Mouse (Mus musculus) brain, embryonic 14.5 days (tissue): ENCODE data around the gene Cks2.

Experiments
- CTCF ChIP-seq: fragments of 200-500 bp; IDR thresholded peaks from 2 replicates; pipeline ENCODE4 v1.5.1; 2012; ENCODE audit warnings: inconsistent platforms, mild to moderate bottlenecking, moderate library complexity, borderline replicate concordance; ENCODE audit not compliant: insufficient read depth, insufficient read length; ENCODE audit errors: extremely low read depth
- POLR2A ChIP-seq: fragments of 200-500 bp; IDR thresholded peaks from 2 replicates; pipeline ENCODE4 v1.6.1; 2012; ENCODE audit warnings: mild to moderate bottlenecking, inconsistent platforms, borderline replicate concordance; ENCODE audit not compliant: poor library complexity, insufficient read depth, insufficient read length, severe bottlenecking; ENCODE audit errors: extremely low read depth

- no peak for TF ChIP-seq CTCF
- TF ChIP-seq POLR2A: no peak
These were observed 49.6 kb upstream of the Cks2 start for GRCm38 (mm10) chr13:51595404-51595803.
